Mouse (Mus musculus): Measurements from ENCODE around the gene Sprtn.

- TF ChIP-seq CTCF (IDR thresholded peaks at IDR 0.05; ENCODE audit: borderline replicate concordance, control insufficient read depth, extremely low read depth, insufficient read depth, low read length, poor library complexity) (no peak), POLR2A (IDR thresholded peaks at IDR 0.05; ENCODE audit: control insufficient read depth, extremely low read depth, insufficient read depth, low read length, poor library complexity) (no peak)
Measured at GRCm38 (mm10) chr8:124929006-124929405, 31.3 kb downstream of the Sprtn start.

Data from thymus, adult 2 months (tissue).